Mouse (Mus musculus) bone marrow, adult 2 months (tissue): ENCODE data around the gene Myo18a.

ENCODE experiments used
- CTCF ChIP-seq: fragments of 200-500 bp; IDR thresholded peaks from 2 replicates; pipeline ENCODE4 v1.5.1; 2011; ENCODE audit warnings: low read length, control low read depth; ENCODE audit not compliant: control insufficient read depth, insufficient read depth
- POLR2A ChIP-seq: fragments of 200-500 bp; IDR thresholded peaks from 2 replicates; pipeline ENCODE4 v1.6.1; 2011; ENCODE audit warnings: low read depth, mild to moderate bottlenecking, control low read depth, low read length, borderline replicate concordance; ENCODE audit not compliant: control insufficient read depth

GRCm38 (mm10) chr11:77746652-77747051 lies 16.4 kb upstream of the Myo18a start:
- TF ChIP-seq CTCF (no peak), POLR2A (no peak)
